ENCODE assay signal across 18 mouse cellular contexts in the genomic region with DNA sequence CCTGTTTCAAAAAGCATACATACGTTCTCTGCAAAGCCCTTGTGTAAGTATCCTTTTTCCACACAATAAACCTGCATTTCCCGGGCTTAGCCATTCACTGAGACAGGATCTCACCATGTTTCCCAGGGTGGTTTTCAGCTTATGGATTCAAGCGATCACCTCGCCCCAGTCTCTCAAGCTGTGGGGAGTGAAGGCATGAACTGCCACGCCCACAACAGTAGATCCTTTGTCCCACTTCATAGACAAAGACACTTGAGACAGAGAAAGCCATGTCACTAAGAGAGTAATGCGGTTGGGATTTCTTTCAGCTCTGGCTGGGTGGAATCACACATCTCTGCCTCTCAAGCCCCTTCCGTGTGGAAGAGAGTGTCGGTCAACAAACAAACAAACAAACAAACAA.
"Had no signal": no experiment of that assay in that cellular context is flagged by ENCODE, and none has a peak within 500 bp of the region (broad histone marks: within the 10 kb centered on the region; RNA-seq: fewer than 3 reads in every experiment).

No protein-coding gene starts in this region.

- H3K36me3 ChIP-seq: lung, embryonic 15.5 days; midbrain, embryonic 13.5 days; midbrain, embryonic 15.5 days; neural tube, embryonic 12.5 days; stomach, embryonic 15.5 days had no signal

- ATAC-seq: liver, postnatal 0 days; lung, postnatal 0 days; midbrain, embryonic 13.5 days; midbrain, embryonic 15.5 days had no signal

- H3K9ac ChIP-seq: liver, postnatal 0 days; lung, embryonic 15.5 days; midbrain, embryonic 13.5 days; midbrain, embryonic 15.5 days; neural tube, embryonic 12.5 days; stomach, embryonic 15.5 days had no signal

- H3K4me3 ChIP-seq: lung, embryonic 15.5 days; megakaryocyte, embryonic 14.5 days; midbrain, embryonic 13.5 days; midbrain, embryonic 15.5 days; neural tube, embryonic 12.5 days; stomach, embryonic 15.5 days had no signal

- H3K4me1 ChIP-seq: midbrain, embryonic 13.5 days had no signal

- H3K27me3 ChIP-seq: lung, embryonic 15.5 days; midbrain, embryonic 13.5 days; midbrain, embryonic 15.5 days; neural tube, embryonic 12.5 days; stomach, embryonic 15.5 days had no signal

- DNase-seq: liver, postnatal 0 days; lung, adult 2 months; lung, postnatal 14 days; lung, postnatal 36 days; right cerebral cortex, postnatal 14 days; thymus, adult 2 months; thymus, postnatal 25 days; thymus, postnatal 4 days had no signal

- H3K9me3 ChIP-seq: lung, embryonic 15.5 days; megakaryocyte, embryonic 14.5 days; midbrain, embryonic 13.5 days; midbrain, embryonic 15.5 days; neural tube, embryonic 12.5 days; stomach, embryonic 15.5 days had no signal

- H3K27ac ChIP-seq: lung, embryonic 15.5 days; macrophage; midbrain, embryonic 13.5 days; midbrain, embryonic 15.5 days; neural tube, embryonic 12.5 days; stomach, embryonic 15.5 days; stomach, postnatal 0 days had no signal

- H3K4me2 ChIP-seq: lung, embryonic 15.5 days; midbrain, embryonic 11.5 days; midbrain, embryonic 13.5 days; midbrain, embryonic 15.5 days; neural tube, embryonic 12.5 days; stomach, embryonic 15.5 days had no signal
